Mouse (Mus musculus): ENCODE results near the gene Pde6g. TPM values are rescaled to one million over a fixed set of nuclear protein-coding genes. Genes with fewer than 3 reads are reported as not detected.
A peak's percentile ranks its signal among the peaks of the same experiment; 100 is the strongest.

The Pde6g gene
- total and polyA plus RNA-seq, 3 experiments, result 0.35 to 0.84 TPM; not detected in 1

- TF ChIP-seq ELF1 (IDR thresholded peaks at IDR 0.05; ENCODE audit: low read depth, low read length), result no peak
- no peak for TF ChIP-seq ZC3H11A (IDR thresholded peaks at IDR 0.05; ENCODE audit: low read depth, low read length)
- TF ChIP-seq POLR2A (IDR thresholded peaks at IDR 0.05; ENCODE audit: control insufficient read depth in 1 of 2, insufficient read depth in 1 of 2, low read depth in 1 of 2, low read length in 2 of 2, poor library complexity in 1 of 2), result peak; percentile 78 to 83
- TF ChIP-seq ZNF384 (IDR thresholded peaks at IDR 0.05; ENCODE audit: low read depth, low read length), result no peak
- peak; percentile 82 for TF ChIP-seq NRF1 (IDR thresholded peaks at IDR 0.05; ENCODE audit: insufficient read depth, low read depth, low read length, poor library complexity, severe bottlenecking)
Measured at GRCm38 (mm10) chr11:120491317-120492023, 38.2 kb upstream of the Pde6g start, which contains the start of gene Slc25a10 (continued).

GRCm38 (mm10) chr11:120490291-120491046 is 37.2 kb upstream of the Pde6g start:
- Histone ChIP-seq H3K9me3 (replicated peaks; ENCODE audit: insufficient read depth, low read length) (no peaks in the 10 kb centered on the region), H3K27ac (ENCODE audit: control insufficient read depth, low read depth, low read length) (no peak overlapping the region; the same call in 1 of the 2 replicates), H3K4me3 (ENCODE audit: control insufficient read depth in 1 of 2, insufficient read depth in 1 of 2, low read depth in 2 of 2, low read length in 2 of 2) (no peak overlapping the region), H3K9ac (ENCODE audit: control insufficient read depth, low read depth, low read length, poor library complexity, severe bottlenecking) (peak overlapping the region; percentile 68), H3K36me3 (ENCODE audit: control insufficient read depth in 1 of 2, insufficient read depth in 2 of 2, low read length in 2 of 2) (peaks cover 7 to 21% of the 10 kb centered on the region in 2 experiments), H3K79me2 (ENCODE audit: control insufficient read depth, insufficient read depth, low read length, poor library complexity) (peaks cover 37% of the 10 kb centered on the region), H3K4me1 (ENCODE audit: control insufficient read depth in 1 of 2, insufficient read depth in 2 of 2, low read length in 2 of 2) (peaks cover 3 to 26% of the 10 kb centered on the region in 2 experiments; a peak in 3 of 4 replicates), H3K27me3 (ENCODE audit: control insufficient read depth in 1 of 2, insufficient read depth in 2 of 2, low read length in 2 of 2) (no peaks in the 10 kb centered on the region)
- TF ChIP-seq KAT2A (conservative IDR thresholded peaks at IDR 0.05; ENCODE audit: low read depth, low read length) (no peak), MYB (IDR thresholded peaks at IDR 0.05; ENCODE audit: low read depth, low read length) (no peak), NELFE (IDR thresholded peaks at IDR 0.05; ENCODE audit: low read depth, low read length) (no peak), ZC3H11A (IDR thresholded peaks at IDR 0.05; ENCODE audit: low read depth, low read length) (no peak), NRF1 (IDR thresholded peaks at IDR 0.05; ENCODE audit: insufficient read depth, low read depth, low read length, poor library complexity, severe bottlenecking) (no peak), E2F4 (IDR thresholded peaks at IDR 0.05; ENCODE audit: borderline replicate concordance, low read depth, low read length) (no peak), CHD1 (IDR thresholded peaks at IDR 0.05; ENCODE audit: low read depth, low read length) (no peak), ETS1 (IDR thresholded peaks at IDR 0.05; ENCODE audit: low read depth, low read length) (no peak), CTCF (IDR thresholded peaks at IDR 0.05 in 2 of 3, conservative IDR thresholded peaks at IDR 0.05 in 1 of 3; ENCODE audit: control insufficient read depth in 1 of 3, insufficient read depth in 1 of 3, low read depth in 2 of 3, low read length in 3 of 3, poor library complexity in 1 of 3, severe bottlenecking in 1 of 3) (peak in 1 of 3 experiments; percentile 26; a peak in 2 of 6 replicates), ZKSCAN1 (IDR thresholded peaks at IDR 0.05; ENCODE audit: low read depth, low read length) (no peak), TCF12 (IDR thresholded peaks at IDR 0.05; ENCODE audit: low read depth, low read length) (no peak), POLR2AphosphoS2 (IDR thresholded peaks at IDR 0.05; ENCODE audit: low read length) (peak; percentile 86), HCFC1 (IDR thresholded peaks at IDR 0.05; ENCODE audit: low read depth, low read length) (no peak), POLR2A (IDR thresholded peaks at IDR 0.05; ENCODE audit: control insufficient read depth in 1 of 2, insufficient read depth in 1 of 2, low read depth in 1 of 2, low read length in 2 of 2, poor library complexity in 1 of 2) (peak; percentile 16 to 55; a peak in 3 of 4 replicates), SMC3 (IDR thresholded peaks at IDR 0.05; ENCODE audit: low read depth, low read length) (peak; percentile 6; the same call in 1 of the 2 replicates), MEF2A (IDR thresholded peaks at IDR 0.05; ENCODE audit: extremely low read depth, insufficient replicate concordance, low read depth, low read length, poor library complexity, severe bottlenecking) (no peak), ZMIZ1 (IDR thresholded peaks at IDR 0.05; ENCODE audit: low read depth, low read length) (peak; percentile 77; the same call in 1 of the 2 replicates), ZNF384 (IDR thresholded peaks at IDR 0.05; ENCODE audit: low read depth, low read length) (no peak)
- peak; percentile 54 for DNase-seq (ENCODE audit: low read depth, low spot score)

Data from MEL (cell line).